Mouse (Mus musculus) forebrain, postnatal 0 days (tissue): ENCODE measurements around the gene Gramd4. TPM values are rescaled to one million over a fixed set of nuclear protein-coding genes. Genes with fewer than 3 reads are reported as not detected.
"Not testable (repeated sequence)": the region's sequence is repeated elsewhere in the genome, so short reads cannot be mapped to it uniquely, and the experiment has no call there.

Experiments used
- ATAC-seq: fragments of 200-750 bp; cut with Nextera tagmentation; 2 replicates; pipeline ENCODE4 v1.8.0; 2017; ENCODE audit warnings: mild to moderate bottlenecking, moderate library complexity
- DNase-seq: peaks from one replicate; pipeline ENCODE4 v3.0.0-alpha.2; 2015
- H3K27ac ChIP-seq: fragments of 300-500 bp; sonication (generic); 2 replicates; pipeline ENCODE4 v1.5.1; 2014; ENCODE audit warnings: low read depth, mild to moderate bottlenecking, antibody characterized with exemption, low read length, moderate library complexity, mixed read lengths
- H3K27me3 ChIP-seq: fragments of 300-500 bp; sonication (generic); 2 replicates; pipeline ENCODE4 v1.6.1; 2014; ENCODE audit warnings: mild to moderate bottlenecking, low read length, mixed read lengths; ENCODE audit not compliant: insufficient read depth
- H3K36me3 ChIP-seq: fragments of 300-500 bp; sonication (generic); 2 replicates; pipeline ENCODE4 v1.6.1; 2014; ENCODE audit warnings: mild to moderate bottlenecking, moderate library complexity; ENCODE audit not compliant: insufficient read depth
- H3K4me1 ChIP-seq: fragments of 300-500 bp; sonication (generic); 2 replicates; pipeline ENCODE4 v1.6.1; 2014; ENCODE audit warnings: antibody characterized with exemption; ENCODE audit not compliant: insufficient read depth
- H3K4me2 ChIP-seq: fragments of 300-500 bp; sonication (generic); 2 replicates; pipeline ENCODE4 v1.6.1; 2014; ENCODE audit warnings: low read depth, mild to moderate bottlenecking, moderate library complexity
- H3K4me3 ChIP-seq: fragments of 300-500 bp; sonication (generic); 2 replicates; pipeline ENCODE4 v1.5.1; 2014; ENCODE audit warnings: low read depth, low read length, mixed read lengths
- H3K9ac ChIP-seq: fragments of 300-500 bp; sonication (generic); 2 replicates; pipeline ENCODE4 v1.6.1; 2014; ENCODE audit warnings: mild to moderate bottlenecking
- H3K9me3 ChIP-seq: fragments of 300-500 bp; sonication (generic); 2 replicates; pipeline ENCODE4 v1.6.1; 2016; ENCODE audit warnings: low read length
- CTCF ChIP-seq: sonication (generic); IDR thresholded peaks from 2 replicates; pipeline ENCODE4 v1.5.1; 2016; ENCODE audit warnings: antibody characterized with exemption, control low read depth, low read depth
- WGBS: fragments of 180-500 bp; shearing (Covaris S2); extraction: QIAGEN DNeasy Blood & Tissue Kit; methylation state at CpG from one replicate; pipeline ENCODE4 v1.1.7; 2014; 5-methylcytosine and 5-hydroxymethylcytosine counted together
- polyA plus RNA-seq: library from polyadenylated mRNA; unstranded; fragments of >200 nt; fragmentation: Nextera tagmentation; extraction: Ambion mirVana; gene quantifications from 2 replicates; pipeline ENCODE4 v1.2.1, GENCODE M21; 2015
- total RNA-seq: library from RNA; depleted of rRNA; stranded (reverse); fragments of >200 nt; gene quantifications from 2 replicates; pipeline ENCODE4 v1.2.3, GENCODE M21; 2014

The Gramd4 gene
- total and polyA plus RNA-seq, 2 experiments from 2014 or later, result 28.8 to 57.0 TPM

DNA sequence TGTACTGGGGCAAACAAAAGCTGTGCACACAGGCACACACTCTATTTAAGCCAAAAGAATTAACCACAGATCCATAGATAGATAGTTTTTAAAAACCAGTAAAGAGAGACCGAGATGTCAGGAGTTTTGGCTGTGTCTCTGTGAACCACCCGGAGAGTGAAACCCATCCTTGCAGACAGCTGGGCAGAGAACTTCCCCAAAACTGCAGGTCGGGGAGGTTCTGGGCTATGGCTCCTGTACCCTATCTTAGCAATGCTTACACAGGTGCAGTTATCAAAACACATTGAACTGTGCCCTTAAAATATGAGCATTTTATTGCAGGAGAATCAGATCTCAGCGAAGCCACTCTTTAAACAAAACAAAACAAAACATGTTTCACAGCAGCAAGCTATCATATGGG is 122.9 kb downstream of the Gramd4 start:
- no peaks in the 10 kb centered on the region for H3K27me3 ChIP-seq
- ATAC-seq (no peak), DNase-seq (no peak)
- H3K36me3 ChIP-seq, result no peaks in the 10 kb centered on the region
- H3K4me1 ChIP-seq, result 0 out of 2 replicates have a peak, but pooled peaks cover 7% of the 10 kb centered on the region
- H3K4me3 ChIP-seq, result no peak overlapping the region
- H3K9ac ChIP-seq, result no peak overlapping the region
- H3K4me2 ChIP-seq, result no peak overlapping the region
- no peak overlapping the region for H3K27ac ChIP-seq
- TF ChIP-seq CTCF, result no peak
- WGBS, result 79% methylated on average over 4 of the region's 4 CpGs
- H3K9me3 ChIP-seq, result no peaks in the 10 kb centered on the region

DNA sequence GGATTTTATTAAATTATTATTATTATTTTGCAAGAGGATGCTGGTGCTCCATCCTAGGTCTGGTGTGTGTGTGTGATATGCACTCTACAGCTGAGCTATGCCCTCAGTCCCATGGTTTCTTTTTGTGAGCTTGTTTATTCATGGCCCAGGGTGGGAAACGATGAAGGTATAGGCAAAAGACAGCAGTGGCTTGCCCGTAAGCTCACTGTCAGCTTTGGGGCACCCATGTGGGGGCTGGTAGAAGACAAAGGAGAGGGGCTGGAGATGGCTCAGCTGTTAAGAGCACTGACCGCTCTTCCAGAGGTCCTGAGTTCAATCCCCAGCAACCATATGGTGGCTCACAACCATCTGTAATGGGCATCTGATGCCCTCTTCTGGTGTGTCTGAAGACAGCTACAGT is 123.8 kb downstream of the Gramd4 start:
- not testable (repeated sequence) for H3K4me2 ChIP-seq, DNase-seq, H3K27ac ChIP-seq, H3K27me3 ChIP-seq, ATAC-seq, H3K36me3 ChIP-seq, H3K9ac ChIP-seq, H3K9me3 ChIP-seq, H3K4me3 ChIP-seq
- WGBS, result 86% methylated on average over 3 of the region's 3 CpGs
- peaks cover 10% of the 10 kb centered on the region; the same call in 1 of the 2 replicates for H3K4me1 ChIP-seq

DNA sequence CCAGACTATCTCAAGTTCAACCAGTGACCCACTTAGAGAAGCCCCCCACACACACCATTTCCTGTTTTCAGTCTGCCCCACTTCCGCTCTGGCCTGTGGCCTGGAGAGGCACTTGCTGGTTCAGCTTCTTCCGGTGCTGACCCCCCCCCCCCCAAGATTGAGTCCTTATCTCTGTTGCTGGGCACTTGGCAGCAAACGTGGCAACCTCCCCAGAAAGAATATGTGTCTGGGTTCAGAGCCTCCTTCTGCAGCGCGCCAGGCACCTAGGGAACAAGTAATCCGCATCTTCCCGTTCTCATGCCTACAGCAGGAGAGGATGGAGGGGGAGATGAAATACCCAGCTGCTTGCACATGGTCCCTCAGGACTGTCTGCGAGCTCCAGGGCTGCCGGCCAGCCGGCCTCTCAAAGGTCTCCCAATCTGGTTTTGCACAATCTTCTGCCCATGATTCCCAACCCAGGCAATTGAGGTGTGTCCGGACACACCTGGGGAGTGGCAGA is 124.5 kb downstream of the Gramd4 start:
- DNase-seq (no peak), ATAC-seq (no peak)
- Histone ChIP-seq H3K27me3 (no peaks in the 10 kb centered on the region), H3K9me3 (no peaks in the 10 kb centered on the region), H3K36me3 (no peaks in the 10 kb centered on the region), H3K27ac (no peak overlapping the region), H3K4me2 (no peak overlapping the region), H3K4me3 (no peak overlapping the region), H3K4me1 (peaks cover 14% of the 10 kb centered on the region; the same call in 1 of the 2 replicates), H3K9ac (no peak overlapping the region)
- WGBS, result 57% methylated on average over 11 of the region's 11 CpGs
- TF ChIP-seq CTCF, result no peak

DNA sequence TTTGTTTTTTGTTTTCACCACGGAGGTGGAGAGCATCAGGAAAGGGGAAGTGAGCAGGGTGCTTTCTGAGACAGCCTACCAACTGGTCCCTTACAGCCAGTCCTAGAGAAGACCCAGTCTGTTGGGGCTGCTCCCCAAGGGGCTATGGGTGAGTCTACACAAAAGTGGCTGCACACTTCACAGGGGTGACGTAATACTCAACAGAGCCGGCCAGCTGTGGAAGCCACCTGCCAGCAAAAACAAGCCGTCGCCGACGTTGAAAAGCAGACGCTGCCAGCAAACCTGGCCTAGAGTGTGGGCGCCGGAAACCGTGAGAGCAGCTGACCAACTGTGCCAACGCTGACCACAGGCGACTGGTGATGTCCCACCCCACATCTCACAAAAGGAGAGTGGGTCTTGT is 125.2 kb downstream of the Gramd4 start:
- no peak for TF ChIP-seq CTCF
- no peak for DNase-seq

DNA sequence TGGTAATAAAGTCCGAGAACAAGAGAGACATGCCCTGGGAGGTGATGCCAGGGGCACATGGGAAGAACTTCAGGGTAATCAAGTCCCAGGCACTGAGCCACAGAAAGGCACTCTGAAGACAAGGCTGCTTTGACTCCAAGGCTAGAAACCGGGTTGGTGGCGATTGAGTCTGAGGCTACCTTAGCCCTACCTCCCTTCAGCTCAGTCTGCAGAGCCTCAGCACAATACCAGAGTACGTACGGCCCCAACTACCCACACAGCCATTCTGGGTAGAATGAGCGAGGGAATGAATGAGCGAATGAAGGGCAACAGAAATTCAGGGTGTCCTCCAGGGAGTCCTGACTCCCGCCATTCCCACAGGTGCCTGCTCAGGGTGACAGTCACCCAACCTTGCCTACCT is 126.0 kb downstream of the Gramd4 start:
- H3K27ac ChIP-seq, result no peak overlapping the region
- H3K4me3 ChIP-seq, result no peak overlapping the region
- DNase-seq, result no peak
- H3K9ac ChIP-seq, result no peak overlapping the region
- H3K9me3 ChIP-seq, result no peaks in the 10 kb centered on the region
- H3K27me3 ChIP-seq, result no peaks in the 10 kb centered on the region
- H3K4me2 ChIP-seq, result no peak overlapping the region
- WGBS, result 97% methylated on average over 8 of the region's 8 CpGs
- no peak for ATAC-seq
- H3K36me3 ChIP-seq, result no peaks in the 10 kb centered on the region
- peaks cover 14% of the 10 kb centered on the region; the same call in 1 of the 2 replicates for H3K4me1 ChIP-seq
- no peak for TF ChIP-seq CTCF

More for the DNA sequence above, 125.2 kb downstream of the Gramd4 start:
- Histone ChIP-seq H3K4me2 (no peak overlapping the region), H3K9ac (no peak overlapping the region), H3K27me3 (no peaks in the 10 kb centered on the region), H3K27ac (no peak overlapping the region), H3K36me3 (no peaks in the 10 kb centered on the region), H3K4me1 (peaks cover 14% of the 10 kb centered on the region; the same call in 1 of the 2 replicates), H3K9me3 (no peaks in the 10 kb centered on the region), H3K4me3 (no peak overlapping the region)
- WGBS, result 33% methylated on average over 13 of the region's 13 CpGs
- ATAC-seq, result no peak

DNA sequence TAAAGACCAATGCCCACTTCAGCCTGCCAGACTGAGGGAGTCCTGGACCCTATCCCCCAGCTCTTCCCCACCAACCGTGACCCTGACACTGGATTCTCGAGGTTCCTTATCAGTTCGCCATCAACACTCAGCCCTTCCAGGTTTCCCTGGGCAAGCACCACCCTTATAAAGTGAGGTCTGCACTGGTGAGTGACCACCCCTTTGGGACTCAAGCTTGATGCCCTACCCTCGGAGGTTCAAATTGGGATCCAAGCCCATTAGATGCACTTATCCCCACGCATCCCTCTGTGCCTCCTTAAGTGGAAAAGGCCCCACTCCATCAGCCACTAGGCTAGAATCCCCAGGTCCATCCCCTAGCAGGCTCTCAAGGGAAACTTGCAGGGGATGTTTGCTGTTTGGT is 126.6 kb downstream of the Gramd4 start:
- no peaks in the 10 kb centered on the region for H3K9me3 ChIP-seq

DNA sequence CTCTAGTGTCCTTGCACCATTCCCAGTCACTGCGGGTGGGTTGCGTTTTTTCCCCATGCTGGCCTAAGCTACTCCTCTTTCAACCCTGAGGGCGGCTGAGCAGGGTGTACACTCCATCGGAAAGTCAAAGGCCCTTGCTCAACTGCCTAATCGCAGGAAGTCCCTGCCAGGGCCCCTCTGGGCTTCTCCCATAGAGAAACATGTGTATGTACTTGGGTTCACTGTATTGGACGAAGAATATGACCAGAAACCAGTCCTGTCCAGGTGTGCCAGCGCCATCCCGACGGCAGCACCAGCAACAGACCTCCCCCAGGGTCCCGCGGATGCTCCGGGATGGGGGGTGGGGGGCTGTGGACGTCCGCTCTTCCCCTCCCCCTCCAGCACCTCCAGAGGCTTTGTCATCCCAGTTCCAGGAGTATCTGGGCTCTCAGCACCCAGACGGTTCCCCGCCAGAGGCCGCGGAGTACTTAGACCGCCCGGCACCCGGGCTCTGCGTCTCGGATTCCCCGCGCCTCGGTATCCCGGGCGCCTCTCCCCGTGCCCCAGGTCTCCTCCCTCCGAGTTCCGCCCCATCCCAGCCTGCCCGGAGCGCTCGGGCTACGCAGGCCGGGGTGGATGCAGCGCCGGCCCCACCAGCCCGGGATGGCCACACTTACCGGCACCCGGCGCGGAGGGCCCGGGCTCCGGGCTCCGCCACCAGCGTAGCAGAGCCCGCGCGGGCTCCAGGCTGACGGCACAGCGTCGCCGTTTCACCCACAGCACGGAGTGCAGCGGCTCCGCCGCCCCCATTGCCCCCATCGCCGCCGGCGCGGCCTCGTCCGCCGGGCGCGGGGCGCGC is 127.6 kb downstream of the Gramd4 start:
- peak overlapping the region; percentile 96 for H3K9ac ChIP-seq
- H3K27me3 ChIP-seq, result no peaks in the 10 kb centered on the region
- peak overlapping the region; percentile 90 for H3K4me3 ChIP-seq
- ATAC-seq, result peak; percentile 68
- under 1% methylated on average over 70 of the region's 70 CpGs for WGBS
- H3K4me1 ChIP-seq, result peaks cover 14% of the 10 kb centered on the region; the same call in 1 of the 2 replicates
- peak overlapping the region; percentile 87 for H3K4me2 ChIP-seq
- peak overlapping the region; percentile 90 for H3K27ac ChIP-seq
- TF ChIP-seq CTCF, result no peak
- no peaks in the 10 kb centered on the region for H3K9me3 ChIP-seq
- H3K36me3 ChIP-seq, result no peaks in the 10 kb centered on the region
- peak; percentile 63 for DNase-seq

More for the DNA sequence above, 126.6 kb downstream of the Gramd4 start:
- Histone ChIP-seq H3K9ac (no peak overlapping the region), H3K4me3 (peak overlapping the region; percentile 90; the same call in 1 of the 2 replicates), H3K27me3 (no peaks in the 10 kb centered on the region), H3K36me3 (no peaks in the 10 kb centered on the region), H3K27ac (no peak overlapping the region; the same call in 1 of the 2 replicates), H3K4me2 (peak overlapping the region; percentile 87), H3K4me1 (peaks cover 14% of the 10 kb centered on the region; the same call in 1 of the 2 replicates)
- no peak for ATAC-seq
- no peak for TF ChIP-seq CTCF
- 69% methylated on average over 5 of the region's 5 CpGs for WGBS
- DNase-seq, result no peak
